In genomic region chr5:111820963-111821362, GRCm38 (mm10) we compare ENCODE assay signal across 26 mouse cellular contexts.
DNase-seq lines count a peak whose midpoint lies in the region; TF ChIP-seq lines count a peak whose summit lies in the region.
"Had no signal": no experiment of that assay in that cellular context is flagged by ENCODE, and none has a peak within 500 bp of the region (broad histone marks: within the 10 kb centered on the region; RNA-seq: fewer than 3 reads in every experiment).

No protein-coding gene starts in this region.

- intact Hi-C loops in left cerebral cortex, adult 2 months (cut with DNase I), result no loop called here

- TF ChIP-seq POLR2A in brain, embryonic 14.5 days (IDR thresholded peaks at IDR 0.05; ENCODE audit: borderline replicate concordance, extremely low read depth, insufficient read depth, insufficient read length, poor library complexity, severe bottlenecking), result no peak
- TF ChIP-seq POLR2A in thymus, adult 2 months (IDR thresholded peaks at IDR 0.05; ENCODE audit: control insufficient read depth, extremely low read depth, insufficient read depth, low read length, poor library complexity), result no peak

- TF ChIP-seq CTCF in left cerebral cortex, adult 2 months (IDR thresholded peaks at IDR 0.05), result no peak
- TF ChIP-seq CTCF in brain, embryonic 14.5 days (IDR thresholded peaks at IDR 0.05; ENCODE audit: borderline replicate concordance, extremely low read depth, insufficient read depth, insufficient read length), result no peak
- no peak for TF ChIP-seq CTCF in thymus, adult 2 months (IDR thresholded peaks at IDR 0.05; ENCODE audit: borderline replicate concordance, control insufficient read depth, extremely low read depth, insufficient read depth, low read length, poor library complexity)

- H3K4me3 ChIP-seq in left cerebral cortex, adult 2 months, result no peak overlapping the region
- no peak overlapping the region for H3K4me3 ChIP-seq in thymus, adult 2 months (ENCODE audit: control insufficient read depth, insufficient read depth, low read length)
- H3K4me3 ChIP-seq: forebrain, embryonic 13.5 days; heart, adult 2 months; heart, embryonic 12.5 days; hindbrain, embryonic 13.5 days; midbrain, embryonic 10.5 days; midbrain, embryonic 15.5 days; neural tube, embryonic 12.5 days had no signal

- 95% methylated on average over 9 of the region's 9 CpGs for WGBS in thymus, adult 2 months

- DNase-seq in left cerebral cortex, adult 2 months (ENCODE audit: extremely low spot score in 1 of 2, low spot score in 2 of 2), result peak; percentile 46 to 52
- no peak for DNase-seq in left cerebral cortex, adult 11 months (ENCODE audit: low spot score)
- peak; percentile 41 for DNase-seq in brain, embryonic 14.5 days (ENCODE audit: low read depth)
- peak; percentile 41 to 50 for DNase-seq in right cerebral cortex, adult 2 months (ENCODE audit: low spot score in 2 of 2)
- no peak for DNase-seq in thymus, adult 2 months
- DNase-seq in cerebellum, adult 11-12 months, result no peak
- DNase-seq in adrenal gland, postnatal 10 days, result no peak
- DNase-seq: adrenal gland, adult 8-10 months; B cell, adult 2 months; cerebellum, adult 8-10 months; cerebellum, postnatal 25 days; heart, adult 2 months; heart, postnatal 4 days; kidney, adult 8-10 months; kidney, postnatal 4 days; liver; lung, embryonic 14.5 days; lung, postnatal 14 days had no signal

- no peak overlapping the region for H3K27ac ChIP-seq in left cerebral cortex, adult 2 months
- H3K27ac ChIP-seq in thymus, adult 2 months (ENCODE audit: control insufficient read depth, insufficient read depth, low read length), result no peak overlapping the region
- H3K27ac ChIP-seq: forebrain, embryonic 13.5 days; heart, adult 2 months; hindbrain, embryonic 13.5 days; kidney, postnatal 0 days; liver, embryonic 14.5 days; midbrain, embryonic 10.5 days; midbrain, embryonic 15.5 days; neural tube, embryonic 12.5 days had no signal

- H3K4me1 ChIP-seq in thymus, adult 2 months (replicated peaks; ENCODE audit: control insufficient read depth, insufficient read depth, low read length), result no peaks in the 10 kb centered on the region
- H3K4me1 ChIP-seq: neural tube, embryonic 12.5 days had no signal

- no peaks in the 10 kb centered on the region for H3K36me3 ChIP-seq in thymus, adult 2 months (ENCODE audit: control insufficient read depth, insufficient read depth, low read length)
- H3K36me3 ChIP-seq: heart, embryonic 12.5 days; hindbrain, embryonic 13.5 days; midbrain, embryonic 10.5 days; midbrain, embryonic 15.5 days; neural tube, embryonic 12.5 days had no signal

- H3K27me3 ChIP-seq in thymus, adult 2 months (ENCODE audit: control insufficient read depth, insufficient read depth, low read length), result no peaks in the 10 kb centered on the region
- H3K27me3 ChIP-seq: midbrain, embryonic 15.5 days had no signal

Comparison
In these comparisons a context has a peak if more than half of its experiments do, and no peak if none do; other contexts are left out.
1. DNase-seq: peak in left cerebral cortex, adult 2 months (2 of 2), brain, embryonic 14.5 days (single experiment) and right cerebral cortex, adult 2 months (2 of 2); none in left cerebral cortex, adult 11 months (single experiment), thymus, adult 2 months (single experiment), cerebellum, adult 11-12 months (single experiment) and adrenal gland, postnatal 10 days (single experiment).